Mouse (Mus musculus) adrenal gland, postnatal 25 days (tissue): ENCODE results near the gene Bicc1. TPM values are rescaled to one million over a fixed set of nuclear protein-coding genes. Genes with fewer than 3 reads are reported as not detected.

Experiments used
- DNase-seq: peaks from one replicate; pipeline ENCODE4 v3.0.0; 2021; ENCODE audit warnings: mixed read lengths
- total RNA-seq: library from RNA; stranded (reverse); gene quantifications from 2 replicates; pipeline ENCODE4 v1.2.3, GENCODE M21; 2021

Bicc1 gene
- total RNA-seq, 1 experiment from 2014 or later: 13.1 TPM

DNA sequence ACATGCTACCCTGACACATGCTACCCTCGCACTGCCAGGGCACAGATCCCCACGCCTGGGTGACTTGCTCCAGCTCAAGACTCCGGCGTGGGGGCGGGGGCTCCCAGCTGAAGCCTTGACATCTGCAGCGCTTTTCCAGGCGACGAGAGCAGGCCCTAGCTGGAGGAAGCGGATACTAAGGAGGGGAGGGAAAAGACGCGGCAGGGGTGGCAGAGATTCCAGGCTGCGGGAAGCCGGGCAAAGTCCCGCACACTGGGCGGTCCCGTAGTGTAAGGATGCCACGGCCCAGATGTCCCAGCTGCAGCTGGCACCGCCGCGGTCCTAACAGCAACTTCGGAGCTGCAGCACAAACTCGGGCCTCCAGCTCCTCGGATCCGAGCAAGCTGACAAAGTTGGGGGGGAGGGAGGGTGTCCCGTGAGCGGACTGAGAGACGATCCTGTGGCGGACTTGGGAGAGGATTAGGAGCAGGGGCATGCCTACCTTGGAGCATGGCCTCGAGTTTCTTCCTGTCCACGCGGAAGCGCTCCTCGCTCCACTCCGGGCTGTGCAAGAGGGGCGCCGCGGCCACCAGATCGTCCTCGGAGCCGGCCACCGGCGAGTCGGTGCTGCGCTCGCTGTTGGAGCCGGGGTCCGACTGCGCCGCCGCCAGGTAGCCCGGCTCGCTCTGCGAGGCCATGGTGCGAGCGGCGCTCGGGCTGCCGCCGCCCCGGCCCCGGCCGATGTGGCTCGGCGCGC lies 392 bp downstream of the Bicc1 start:
- peak; percentile 57 for DNase-seq

DNA sequence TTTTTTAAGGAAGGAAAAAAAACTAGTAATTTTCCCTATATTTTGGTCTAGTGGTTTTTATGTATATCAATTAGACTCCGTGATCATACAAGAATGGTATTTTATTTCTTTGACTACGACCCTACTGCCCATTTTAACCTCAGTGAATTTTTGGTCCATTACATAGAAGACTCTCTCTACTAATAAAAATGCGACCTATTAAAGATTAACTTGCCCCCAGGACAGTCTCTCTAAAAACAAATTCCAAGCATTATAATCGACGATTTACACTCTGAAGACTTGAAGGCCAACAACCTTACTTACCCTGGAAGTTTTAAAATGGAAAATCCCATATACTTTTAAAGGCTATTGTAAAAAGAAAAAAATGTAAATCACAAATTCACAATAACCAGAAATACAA lies 2.9 kb downstream of the Bicc1 start:
- no peak for DNase-seq

DNA sequence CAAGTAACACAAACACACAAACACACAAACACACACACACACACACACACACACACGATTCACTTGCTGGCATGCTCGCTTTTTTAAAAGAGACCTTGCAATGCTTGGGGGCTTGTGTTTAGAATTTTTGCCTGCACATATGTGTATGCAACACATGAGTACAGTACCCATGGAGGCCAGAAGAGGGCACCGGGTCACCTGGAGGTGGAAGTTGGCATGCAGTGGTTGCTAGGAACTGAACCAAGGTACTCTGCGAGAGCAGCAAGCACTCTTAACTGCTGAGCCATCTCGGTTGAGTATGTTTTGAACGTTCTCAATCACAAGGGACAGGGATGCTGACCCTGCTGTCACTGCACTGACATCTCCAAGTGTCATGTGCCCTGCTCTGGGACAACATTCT lies 5.9 kb downstream of the Bicc1 start:
- DNase-seq: no peak

DNA sequence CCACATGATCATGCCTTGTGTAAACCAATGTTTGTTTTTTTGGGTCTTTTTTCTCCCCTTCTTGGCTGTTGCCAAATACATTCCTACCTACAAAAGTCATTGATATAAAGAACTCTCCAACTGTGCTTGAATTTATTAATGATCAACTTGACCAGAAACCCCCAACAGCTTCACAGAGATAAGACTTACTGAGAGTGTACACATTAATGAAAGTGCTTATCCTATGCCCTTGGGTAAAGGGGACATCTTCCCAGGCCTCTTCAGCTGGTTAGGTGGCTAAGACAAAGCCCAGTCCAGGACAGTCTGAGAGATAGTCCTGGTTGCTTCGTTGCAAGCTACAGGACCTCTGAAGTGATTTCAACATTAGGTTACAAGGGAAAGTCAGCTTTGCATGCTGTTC lies 6.4 kb downstream of the Bicc1 start:
- no peak for DNase-seq

DNA sequence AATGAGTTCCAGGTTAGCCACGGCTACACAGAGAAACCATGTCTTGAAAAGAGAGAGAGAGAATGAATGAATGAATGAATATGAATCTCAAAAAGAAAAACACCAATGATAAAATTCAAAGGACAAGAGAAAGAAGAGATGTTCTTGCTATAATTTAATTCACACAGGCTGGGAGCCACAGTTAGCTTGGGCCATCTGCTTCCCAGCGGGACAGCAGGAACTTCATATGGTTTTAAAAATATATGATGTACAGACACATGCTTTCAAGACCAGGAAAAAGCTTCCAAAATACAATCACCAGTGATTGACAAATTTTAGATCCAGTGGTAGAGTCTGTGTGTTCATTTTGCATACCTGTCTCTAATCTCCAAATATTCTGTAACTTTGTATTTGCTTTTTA lies 9.0 kb downstream of the Bicc1 start:
- no peak for DNase-seq

DNA sequence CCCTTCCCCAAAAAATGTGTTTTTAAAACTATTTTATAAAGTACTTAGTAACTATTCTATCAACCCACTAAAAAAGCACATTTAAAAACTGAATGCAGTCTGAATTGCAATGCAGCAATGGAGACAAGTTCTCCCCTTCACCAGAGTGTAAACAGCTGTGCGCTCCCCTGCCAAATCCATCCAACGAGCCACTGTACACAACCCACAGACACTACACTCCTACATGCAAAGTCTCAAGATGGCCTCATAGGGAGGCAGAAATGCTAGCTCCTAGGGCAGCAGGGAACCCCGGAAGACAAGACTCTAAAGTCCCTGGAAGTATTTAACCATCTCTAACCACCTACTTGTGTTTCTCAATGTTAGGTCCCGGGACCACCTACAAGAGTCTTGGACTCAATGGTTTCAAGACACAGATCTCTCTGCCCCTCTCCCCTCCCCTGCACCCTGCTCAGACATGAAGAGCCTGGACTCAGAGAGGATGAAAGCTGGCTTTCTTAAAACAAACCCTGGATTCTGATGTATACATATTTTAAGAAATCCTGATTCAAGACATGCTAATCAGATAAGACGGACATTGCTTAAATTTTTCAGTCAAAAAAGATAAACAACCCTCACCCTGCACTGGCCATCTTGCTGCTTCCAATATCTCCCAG lies 10.4 kb downstream of the Bicc1 start:
- DNase-seq: no peak

DNA sequence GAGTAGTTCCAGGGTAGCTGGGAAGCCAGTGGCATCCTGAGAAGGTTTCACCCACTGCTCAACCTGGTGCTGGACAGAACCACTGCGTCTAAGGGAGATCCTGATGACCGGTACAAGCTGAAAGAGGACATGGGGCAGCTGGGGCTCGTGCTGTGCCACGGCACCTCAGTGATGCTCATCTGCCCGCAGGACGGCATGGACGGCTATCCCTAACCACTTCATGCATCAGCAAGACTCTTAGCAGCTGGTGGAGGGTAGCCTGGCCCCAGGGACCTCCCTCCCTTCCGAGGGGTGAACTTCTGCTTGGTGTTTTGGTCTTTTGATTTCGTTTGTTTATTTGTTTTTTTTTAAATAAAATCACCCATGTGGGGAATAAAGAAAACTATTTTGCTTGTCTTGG lies 11.3 kb downstream of the Bicc1 start:
- no peak for DNase-seq

DNA sequence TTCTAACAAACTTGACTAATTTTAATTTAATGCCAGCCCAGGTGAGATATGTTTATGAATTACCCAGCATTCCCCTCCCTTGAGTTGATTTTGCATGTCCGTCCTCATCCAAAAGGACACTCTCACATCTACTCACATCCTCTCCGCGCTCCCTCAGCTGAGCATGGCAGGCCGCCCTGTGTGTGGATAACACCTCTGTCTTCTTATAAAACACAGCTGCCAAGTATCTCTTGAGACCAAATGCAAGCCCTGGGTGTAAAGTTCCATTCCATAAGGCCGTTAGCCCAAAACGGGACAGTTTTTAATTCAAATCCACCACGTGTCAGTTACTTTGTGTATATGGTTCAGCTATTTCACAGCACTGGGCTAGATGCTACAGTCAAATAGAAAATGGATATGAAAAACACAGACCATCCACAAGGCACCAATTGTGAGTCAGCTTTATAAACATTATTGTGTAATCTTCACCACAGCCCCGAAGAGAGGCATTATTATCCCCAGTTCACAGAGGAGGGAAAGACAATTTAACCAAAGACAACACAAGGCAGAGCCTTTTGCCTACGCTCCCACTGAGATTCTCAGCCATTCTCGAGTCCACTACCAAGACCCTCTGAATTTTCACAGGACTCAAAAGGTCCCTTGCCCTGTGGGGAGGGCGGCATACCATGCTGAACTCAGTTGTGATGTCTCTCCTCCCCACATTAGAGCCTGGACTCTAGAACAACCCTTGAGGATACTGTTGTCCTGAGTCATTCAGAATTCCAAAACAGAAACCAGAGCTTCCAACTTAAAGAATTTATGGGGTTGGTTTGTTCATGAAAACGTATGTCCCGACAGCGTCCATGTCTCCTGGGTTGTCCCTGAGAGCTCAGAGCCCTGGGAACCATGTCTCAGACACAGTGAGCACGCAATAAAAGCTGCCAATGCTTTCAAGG lies 12.6 kb downstream of the Bicc1 start:
- no peak for DNase-seq

DNA sequence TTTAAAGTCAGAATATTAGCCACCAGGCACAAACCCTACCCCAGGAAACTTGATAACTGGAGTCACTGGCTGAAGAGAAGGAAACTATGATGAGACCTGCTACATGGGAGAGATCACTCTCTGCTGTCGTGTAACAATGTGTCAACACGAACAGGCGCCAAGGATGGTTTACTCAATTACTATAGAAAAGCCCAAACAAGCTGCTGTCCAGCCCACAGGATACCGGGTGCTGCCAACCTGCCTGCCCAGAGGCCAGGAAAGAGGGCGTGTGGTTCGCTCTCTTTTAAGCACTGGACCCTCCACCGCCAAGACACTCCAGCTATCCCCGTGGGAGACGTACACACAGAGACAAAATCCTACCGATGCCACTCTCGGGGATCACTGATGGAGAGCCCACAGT lies 13.7 kb downstream of the Bicc1 start:
- no peak for DNase-seq

DNA sequence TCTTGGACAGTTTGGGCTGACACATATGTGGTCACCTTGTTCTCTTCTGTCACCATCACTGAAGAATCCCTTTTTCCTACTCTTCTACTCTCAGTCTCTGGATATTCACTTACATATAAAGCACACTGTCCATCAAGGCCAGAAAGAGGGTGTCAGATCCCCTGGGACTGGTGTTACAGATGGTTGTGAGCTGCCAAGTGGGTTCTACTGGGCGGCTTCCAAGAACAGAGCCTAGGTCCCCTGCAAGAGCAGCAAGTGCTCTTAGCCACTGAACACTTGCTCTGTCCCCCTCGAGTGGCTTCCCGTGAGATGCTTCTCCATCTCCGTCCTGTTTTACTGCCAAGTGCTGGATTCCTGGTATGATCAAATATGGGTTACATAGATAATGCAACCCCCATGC lies 15.3 kb downstream of the Bicc1 start:
- DNase-seq: no peak

DNA sequence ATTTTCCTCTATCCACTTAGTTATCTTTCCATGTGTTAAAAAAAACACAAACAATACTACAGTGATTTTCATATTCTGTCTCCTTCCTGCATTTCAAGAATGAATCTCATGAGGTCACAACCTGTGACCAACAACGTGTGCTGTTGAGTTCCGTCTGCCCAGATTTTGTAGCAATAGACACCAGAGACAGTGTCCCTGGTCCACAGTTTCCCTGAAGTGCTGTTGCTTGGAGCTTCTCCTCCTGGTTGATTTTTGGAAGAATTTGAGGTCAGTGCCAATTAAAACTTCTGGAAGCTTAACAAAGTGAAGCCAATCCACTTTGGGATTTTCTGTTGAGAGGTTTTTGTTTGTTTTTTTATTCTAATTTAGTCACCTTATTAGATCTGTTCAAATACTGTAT lies 16.9 kb downstream of the Bicc1 start:
- no peak for DNase-seq

DNA sequence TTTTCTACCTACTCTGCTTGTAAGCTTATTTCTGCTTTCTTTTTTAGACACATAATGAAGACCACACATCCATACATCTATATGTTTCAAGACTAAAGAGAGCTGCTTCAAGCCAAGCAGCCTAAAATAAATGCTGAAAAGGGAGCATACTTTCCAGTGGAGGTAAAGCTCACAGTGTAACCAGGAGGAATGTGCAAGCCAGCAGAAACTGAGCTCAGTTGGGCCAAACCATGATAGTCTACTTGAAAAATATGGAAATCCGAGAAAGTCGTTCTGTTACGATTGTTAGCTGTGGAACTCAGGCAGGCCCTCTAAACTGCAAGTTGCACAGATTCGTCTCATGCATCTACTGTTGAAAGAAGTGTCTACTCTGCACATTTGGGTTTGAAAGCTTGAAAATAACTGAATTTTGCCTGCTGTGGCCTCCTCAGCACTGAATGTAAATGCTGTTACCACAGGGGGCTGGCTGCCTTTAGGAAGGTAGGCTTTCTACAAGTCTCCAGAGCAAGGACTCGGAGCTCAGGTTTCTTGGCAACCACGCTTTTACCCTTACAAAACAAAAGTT lies 19.1 kb downstream of the Bicc1 start:
- no peak for DNase-seq

DNA sequence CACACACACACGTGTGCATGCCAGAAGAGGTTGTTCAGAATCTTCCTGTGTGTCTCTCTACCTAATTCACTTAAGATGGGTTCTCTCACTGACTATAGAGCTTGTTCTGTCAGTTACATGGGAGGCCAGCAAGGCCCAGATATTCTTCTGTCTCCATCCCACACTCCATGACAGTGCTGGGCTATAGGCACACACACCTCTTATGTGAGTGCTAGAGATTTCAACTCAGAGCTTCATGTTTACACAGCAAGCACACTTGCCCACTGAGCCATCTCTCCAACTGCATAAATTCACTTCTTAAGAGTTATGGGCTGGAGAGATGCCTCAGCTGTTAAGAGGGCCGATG lies 20.7 kb downstream of the Bicc1 start:
- DNase-seq: no peak

DNA sequence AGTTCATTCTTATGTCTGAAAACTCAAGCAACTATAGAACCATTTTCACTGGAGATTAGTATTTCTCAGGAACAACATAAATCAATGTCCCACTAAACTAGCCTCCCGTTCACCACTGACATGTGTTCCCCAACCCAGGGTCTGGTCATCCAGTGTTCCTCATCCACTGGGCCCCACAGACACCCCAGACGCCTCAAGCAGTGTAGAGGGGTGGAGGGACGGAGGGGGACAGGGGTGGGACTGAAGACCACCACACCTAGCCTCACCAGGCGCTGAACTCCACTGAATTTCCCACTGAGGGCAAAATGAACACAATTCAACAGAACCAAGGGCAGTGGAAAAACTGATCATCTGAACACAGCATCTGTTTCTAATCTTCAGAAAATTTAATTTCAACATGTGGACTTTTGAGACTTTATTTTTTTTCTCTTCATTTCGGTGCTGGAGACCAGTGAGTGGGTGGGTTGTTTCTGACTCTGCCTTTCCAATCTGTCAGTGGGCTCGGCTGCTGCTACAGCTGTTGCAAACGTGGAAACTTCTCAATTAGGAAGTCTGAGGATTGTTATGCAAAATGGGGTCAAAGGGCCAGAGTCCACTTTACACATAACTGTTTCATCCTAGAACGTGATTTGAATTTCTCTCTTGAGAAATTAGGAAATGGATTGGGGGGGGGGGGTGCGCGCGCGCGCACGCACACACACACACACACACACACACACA lies 21.2 kb downstream of the Bicc1 start:
- no peak for DNase-seq

DNA sequence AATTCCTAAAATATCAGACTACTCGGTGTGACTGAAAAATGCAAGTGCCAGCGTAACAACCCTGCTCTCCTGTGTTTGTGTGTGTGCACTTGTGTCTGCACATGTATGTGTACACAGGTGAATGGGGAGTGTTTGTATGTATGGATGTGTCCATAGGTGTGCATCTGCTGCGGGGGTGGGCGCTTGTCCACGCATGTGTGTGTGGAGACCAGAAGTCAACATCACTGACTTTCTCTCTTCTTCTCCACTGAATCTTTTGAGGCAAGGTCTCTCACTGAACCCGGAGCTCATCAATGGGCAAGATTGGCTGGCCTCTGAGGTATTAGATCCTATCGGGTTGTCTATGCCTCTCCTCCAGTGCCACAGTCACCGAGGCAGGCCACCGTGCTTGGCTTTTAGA lies 21.9 kb downstream of the Bicc1 start:
- no peak for DNase-seq

DNA sequence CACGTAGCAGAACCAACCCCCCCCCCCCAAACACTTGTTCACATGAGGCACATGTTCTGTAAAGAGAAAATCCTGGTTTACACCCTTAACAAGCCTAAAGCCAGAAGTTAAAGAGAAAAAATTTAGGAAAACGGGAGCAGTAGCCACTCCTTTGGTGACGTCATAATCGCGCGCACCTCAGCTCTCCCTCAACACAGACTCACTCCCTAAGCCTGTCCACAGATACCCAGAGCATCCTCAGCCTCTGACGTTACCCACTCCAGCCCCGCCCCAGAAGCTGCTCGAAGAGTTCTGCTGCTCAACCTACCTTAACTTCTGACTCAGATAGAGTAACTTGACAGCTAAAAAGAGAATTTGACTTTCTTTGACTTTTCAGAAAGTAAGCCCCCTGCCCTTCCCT lies 28.2 kb downstream of the Bicc1 start:
- no peak for DNase-seq

DNA sequence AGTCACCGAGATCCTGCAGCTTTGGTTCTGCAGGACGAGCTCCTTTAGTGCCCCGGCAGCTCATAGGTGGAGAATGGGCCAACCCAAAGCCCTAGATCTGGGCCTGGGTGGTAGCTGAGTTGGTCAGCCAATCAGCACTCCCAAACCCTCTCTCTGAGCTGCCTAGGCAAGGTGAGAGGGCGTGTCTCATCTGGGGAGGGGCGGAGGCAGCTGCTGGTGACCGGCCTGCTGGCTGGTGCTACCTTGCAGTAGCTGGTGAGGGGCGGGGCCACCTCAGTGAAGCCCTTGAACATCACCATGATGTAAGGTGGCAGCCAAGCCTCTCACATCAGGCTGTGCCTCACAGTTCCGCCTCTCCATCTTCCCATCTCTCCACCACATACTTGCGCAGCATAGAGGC lies 29.2 kb downstream of the Bicc1 start:
- DNase-seq: no peak

DNA sequence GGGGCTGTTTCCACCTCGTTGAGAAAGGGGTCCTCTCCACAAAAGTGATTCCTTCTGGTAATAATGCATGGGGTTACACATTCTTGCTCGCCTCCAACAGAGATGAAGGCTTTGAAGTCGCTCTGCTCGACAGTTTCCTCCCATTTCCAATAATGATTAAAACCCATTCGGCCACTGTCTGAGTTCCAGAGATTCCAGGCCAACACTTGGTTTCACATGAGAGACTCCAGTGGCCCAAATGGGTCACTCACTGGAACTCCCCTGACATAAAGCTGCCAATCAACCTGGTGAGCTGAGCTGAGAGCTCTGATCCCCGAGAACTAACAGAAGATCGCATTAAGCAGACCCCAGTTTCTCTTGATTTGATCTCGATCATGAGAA lies 31.6 kb downstream of the Bicc1 start:
- no peak for DNase-seq

DNA sequence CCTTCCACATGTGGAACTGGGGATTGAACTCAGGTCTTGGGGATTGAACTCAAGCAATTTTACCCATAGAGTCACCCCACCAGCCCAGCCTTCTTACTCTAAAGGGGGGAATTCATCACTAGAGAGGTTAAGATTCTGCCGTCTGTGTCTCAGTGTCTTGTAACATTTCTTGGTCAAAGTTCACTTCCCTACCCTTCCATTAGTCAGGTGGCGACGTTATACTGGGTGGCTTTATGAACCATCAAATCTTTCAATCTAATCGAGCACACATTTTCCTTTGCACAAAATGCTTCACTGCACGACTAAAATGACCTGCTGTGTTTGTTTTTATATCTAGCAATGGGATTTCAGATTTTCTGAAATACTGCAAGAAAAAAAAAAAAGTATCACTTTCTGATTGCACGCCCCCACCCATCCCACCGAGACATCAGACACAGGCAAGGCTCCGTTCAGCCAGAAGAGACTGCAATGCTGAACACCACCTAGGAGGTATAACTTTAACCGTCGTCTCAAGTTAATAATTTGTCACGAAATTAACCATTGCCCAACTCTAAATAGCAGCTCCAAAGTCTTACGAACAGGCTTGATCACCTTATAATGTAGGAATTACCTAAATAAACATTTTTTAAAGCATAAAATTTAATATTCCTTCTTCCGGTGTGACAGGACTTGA lies 32.1 kb downstream of the Bicc1 start:
- no peak for DNase-seq

DNA sequence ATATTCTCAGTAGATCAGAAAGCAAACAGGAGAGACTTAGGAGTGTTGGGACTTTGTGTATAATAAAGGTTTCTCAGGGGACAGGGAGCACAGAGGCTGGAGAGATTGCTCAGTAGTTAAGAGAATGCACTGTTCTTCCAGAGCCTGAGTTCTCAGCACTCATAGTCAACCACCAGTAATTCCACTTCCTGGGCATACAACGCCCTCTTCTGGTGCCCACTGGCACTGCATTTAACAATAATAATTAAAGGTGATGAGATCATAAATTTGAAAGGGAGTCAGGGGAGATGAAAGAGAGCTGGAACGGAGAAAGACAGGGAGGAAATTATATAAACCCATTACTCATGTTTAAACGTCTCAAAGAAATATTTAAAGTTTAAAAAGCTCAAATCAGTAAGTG lies 35.5 kb downstream of the Bicc1 start:
- DNase-seq: no peak

DNA sequence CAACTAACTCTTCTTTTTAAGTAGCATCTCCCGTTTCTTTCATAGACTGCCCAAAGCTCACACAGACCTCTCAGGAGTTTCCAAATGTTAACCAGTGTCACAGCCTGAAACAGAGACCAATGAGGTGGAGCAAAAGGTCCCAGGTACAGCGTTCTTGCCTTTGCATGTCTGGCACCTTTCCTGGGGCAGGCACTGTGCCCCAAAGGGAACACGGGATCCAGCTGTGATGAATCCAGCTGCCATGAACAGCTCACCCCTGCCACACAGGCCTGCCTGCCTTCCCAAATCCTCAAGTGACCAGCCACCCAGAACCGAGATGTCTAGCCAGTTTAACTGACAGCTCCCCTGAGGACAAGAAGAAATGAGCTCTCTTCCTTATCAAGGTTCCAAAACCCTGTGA lies 36.1 kb downstream of the Bicc1 start:
- DNase-seq: no peak

DNA sequence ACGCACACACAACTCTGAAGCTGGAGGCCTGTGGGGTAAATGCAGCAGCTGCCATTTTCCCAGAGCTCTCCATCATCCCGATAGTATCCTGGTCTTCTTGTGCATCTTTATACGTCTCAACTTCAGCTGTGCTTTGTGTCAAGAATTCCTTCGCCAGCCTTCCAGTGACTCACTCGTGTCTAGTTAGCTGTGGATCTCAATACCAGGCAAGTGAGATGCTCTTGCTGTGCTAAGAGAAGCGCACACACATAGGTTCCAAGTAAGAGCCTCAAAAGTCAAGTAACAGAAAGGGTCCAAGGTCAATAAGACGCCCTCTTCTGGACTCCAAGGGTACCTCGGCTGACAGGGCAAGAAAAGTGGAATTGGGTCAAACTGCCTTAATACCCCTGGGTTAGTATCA lies 37.0 kb downstream of the Bicc1 start:
- no peak for DNase-seq
